Mouse (Mus musculus) mouse trophoblast stem cell (cell line): ENCODE measurements at regions not wholly inside any gene's neighbourhood (a gene's known extent, or its start where the extent isn't known, plus 50 kb on each side); places are given as distances from the start of the nearest gene placed in this dataset.

Experiments
- in situ Hi-C, 2 experiments: fragments of 300-500 bp; cut with MseI, MboI; formaldehyde crosslinking; loops; 2 replicates in 1 of 2; 3 replicates in 1 of 2; pipeline ENCODE4 v1.15.1; 2025

DNA sequence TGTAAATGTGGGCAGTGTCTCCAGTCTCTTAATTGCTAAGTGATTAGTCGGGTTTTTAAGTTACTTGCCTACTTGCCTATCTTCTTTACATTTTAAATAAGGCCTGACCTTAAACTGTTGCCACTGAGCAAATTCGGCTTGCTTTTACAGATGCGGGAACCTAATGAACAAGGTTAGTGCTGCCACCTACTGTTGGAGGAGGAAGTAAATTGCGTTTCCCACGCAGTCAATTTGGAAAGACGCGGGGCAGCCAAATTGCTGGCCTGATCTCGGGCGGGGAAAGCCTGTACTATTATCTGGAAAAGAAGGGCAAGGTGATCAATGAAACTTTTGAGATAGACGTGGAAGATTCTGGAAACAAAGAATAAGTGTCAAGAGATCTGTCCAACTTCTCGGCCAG, 79.5 kb upstream of the Slc38a4 start:
- in situ Hi-C loops: loop anchor here (5.0 to 10.0 kb wide), 2 partner anchors 163 to 170 kb away; no protein-coding TSS in a partner anchor

DNA sequence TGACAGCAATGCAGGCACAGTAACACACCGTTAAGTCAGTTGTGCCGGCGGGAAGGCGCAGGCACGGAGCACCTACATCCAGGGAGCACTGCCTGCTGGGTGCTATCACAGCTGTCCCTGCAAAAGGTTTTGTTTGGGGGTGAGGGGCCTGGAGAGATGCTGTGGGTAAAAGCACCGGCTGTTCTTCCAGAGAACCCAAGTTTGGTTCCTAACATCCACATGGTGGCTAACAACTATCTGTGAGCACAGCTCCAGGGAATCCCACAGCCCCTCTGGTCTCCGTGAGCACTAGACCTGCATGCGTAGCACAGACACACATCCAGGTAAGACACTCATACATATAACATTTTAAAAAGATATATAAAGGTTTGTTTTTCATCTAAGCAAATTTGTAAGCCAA, 72.0 kb upstream of the Slc38a4 start:
- in situ Hi-C loops: no loop called here

DNA sequence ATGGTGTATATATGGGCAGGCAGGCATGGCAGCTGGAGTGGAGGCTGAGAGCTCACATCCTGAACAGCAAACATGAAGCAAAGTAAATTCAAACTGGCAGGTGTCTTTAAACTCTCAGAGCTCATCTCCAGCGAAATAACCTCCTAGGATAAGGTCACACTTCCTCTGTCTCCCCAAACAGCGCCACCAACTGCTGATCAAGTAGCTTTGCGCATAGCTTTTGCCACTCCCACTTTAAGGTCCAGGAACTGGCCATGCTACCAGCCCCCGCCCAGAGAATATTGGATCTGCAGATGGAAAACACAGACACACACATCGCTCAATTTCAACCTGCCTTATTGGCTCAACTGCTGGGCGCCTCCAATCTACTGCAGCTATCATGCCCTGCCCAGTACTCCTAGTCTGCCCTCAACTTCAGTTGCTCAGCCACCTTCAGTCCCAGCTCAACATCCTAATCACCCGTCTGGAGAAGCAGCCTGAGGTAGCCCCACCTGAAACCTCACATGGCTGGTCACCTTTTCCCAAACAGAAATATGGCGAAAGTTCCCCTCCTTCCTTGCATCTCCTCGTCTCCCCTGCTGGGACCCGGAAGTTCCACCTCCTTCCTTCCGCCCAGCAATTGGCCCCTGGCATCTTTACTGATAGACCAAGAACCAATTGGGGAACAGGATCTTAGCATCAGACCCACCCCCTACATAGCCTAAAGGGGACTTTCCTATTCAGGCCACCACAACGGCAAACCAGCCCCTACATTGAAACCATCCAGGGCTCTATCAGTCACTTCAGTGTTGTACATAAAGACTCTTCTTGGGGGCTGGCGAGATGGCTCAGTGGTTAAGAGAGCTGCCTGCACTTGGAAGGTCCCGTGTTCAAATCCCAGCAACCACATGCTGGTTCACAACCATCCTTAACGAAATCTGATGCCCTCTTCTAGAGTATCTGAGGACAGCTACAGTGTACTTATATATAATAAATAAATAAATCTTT, 70.4 kb upstream of the Slc38a4 start:
- in situ Hi-C loops: no loop called here

DNA sequence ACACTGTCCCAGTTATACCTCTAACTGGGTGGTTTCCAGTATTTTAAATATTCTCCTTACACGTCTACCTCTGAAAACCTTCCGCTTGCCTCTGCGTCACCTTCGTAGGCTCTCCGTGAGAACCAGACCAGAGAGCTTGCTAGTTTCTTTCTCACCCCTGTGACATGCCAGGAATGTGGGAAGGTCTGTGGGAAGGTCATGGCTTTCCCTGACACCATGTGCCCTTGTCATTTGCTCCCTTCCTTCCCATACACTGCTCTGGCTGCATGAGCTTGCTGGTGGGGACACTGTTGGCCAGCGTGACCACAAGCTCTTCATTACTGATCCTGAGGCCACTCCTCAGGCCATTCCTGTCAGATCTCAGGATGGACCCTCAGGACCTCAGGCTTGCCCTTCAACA, 66.5 kb upstream of the Slc38a4 start:
- in situ Hi-C loops: no loop called here

DNA sequence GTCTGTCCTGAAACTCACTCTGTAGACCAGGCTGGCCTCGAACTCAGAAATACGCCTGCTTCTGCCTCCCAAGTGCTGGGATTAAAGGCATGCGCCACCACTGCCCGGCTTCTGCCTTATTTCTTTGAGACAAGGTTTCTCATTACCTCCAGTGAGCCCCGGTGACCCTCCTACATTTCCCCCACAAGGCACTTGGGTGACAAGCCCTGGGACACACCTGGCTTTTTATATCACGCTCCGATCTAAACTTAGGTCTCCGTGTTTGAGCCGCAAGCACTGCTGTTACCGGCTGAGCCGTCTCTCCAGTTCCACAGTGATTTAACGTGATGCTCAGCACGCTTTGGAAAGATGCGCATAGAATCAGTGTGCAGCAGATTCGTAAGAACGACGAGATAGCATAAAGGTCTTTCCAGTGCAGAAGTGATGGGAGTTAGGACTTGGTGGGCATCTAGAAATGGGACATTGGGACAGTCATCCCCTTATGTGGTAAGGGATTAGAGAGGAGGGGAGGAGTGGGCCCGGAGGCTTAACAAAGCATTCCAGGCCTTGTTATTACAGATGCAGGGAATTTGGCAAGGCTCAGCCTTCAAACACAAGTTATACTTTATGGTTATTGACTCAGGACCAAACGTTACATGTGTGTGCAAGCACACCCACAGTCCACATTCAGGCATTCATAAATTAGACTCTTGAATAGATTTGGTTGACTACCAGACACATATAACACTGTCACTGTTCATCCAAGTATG, 56.9 kb upstream of the Slc38a4 start:
- in situ Hi-C loops: no loop called here

DNA sequence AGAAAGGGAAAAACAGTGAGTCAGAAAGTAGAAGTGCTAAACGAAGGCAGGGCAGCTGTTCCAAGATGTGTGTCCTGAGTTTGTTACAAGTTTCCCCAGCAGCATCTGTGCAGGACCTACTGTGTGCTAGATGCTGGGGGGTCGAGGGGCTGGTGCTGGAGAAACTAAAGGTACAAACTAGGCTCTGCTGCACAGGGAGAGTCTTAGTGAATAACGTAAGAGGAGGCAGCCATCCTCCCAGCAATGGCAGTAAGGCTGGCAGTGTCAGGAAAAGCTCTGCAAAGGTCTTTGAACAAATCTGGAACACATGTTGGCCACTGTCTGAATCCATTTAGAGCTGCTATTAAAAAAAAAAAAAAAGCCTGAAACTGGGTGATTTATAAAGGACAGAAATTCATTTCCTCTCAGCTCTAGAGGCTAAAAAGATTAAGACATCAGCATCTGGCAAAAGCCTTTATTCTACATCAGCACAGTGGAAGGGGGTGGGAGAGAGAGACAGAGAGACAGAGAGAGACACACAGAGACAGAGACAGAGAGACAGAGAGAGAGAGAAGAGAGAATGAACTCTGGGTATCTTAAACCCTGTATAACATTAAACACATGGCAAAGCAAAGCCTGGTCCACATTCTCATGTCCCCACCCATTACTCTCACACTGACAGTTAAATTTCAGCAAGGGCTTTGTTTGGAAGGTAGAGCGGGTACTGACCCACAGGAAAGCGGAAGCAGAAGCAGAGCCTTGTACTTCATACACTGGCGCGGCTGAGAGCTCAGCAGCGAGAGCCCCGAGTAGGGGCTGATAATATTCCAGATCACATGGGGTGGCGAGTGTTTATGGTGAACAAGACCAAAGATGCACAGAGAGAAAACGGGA, 55.8 kb upstream of the Slc38a4 start:
- in situ Hi-C loops: no loop called here

DNA sequence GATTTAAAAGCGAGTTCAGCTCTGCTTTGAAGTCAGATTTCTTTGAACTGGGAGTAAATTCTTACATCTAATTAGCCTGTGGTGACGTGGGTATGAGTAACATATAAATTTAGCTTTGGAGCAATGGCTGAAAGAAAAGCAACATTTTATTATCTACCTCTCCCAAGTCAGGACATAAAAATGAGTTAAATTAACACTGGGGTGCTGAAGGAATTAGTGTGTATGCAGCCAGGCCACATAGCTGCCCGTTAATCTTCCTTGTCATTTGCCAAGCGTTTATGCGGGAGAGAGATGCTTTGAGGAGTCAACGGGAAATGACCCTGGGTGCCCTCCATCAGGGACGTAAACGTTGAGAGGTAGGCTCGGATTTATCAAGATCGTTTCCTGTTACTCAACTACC, 52.0 kb upstream of the Slc38a4 start:
- in situ Hi-C loops: no loop called here

DNA sequence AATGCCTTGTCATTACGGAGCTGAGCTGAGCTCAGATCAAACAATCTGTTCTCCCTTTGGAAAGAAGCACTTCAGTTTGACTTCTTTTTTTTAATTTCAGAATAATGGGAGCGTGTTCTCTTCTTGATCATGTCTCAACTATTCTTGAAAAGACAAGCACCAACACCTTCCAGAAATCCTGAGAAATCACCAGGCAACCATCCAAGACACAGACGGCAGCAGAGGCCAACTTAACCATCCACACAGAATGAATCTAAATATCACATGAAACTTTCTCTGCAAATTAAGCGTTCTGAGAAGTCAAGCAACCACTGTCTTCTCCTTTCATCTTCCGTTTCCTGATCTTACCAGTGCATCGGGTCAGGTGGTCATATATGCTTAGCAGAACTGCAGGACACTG, 50.8 kb upstream of the Slc38a4 start:
- in situ Hi-C loops: no loop called here
